Mouse (Mus musculus): ENCODE measurements around the gene Acy3.
"Not testable (repeated sequence)": the region's sequence is repeated elsewhere in the genome, so short reads cannot be mapped to it uniquely, and the experiment has no call there.

Gene Acy3

GRCm38 (mm10) chr19:3986334-3986733 is at the start of gene Acy3:
Acy3 (plus strand) TSS chr19:3986570.
- peak; percentile 35 for DNase-seq (ENCODE audit: low read depth, low spot score)

GRCm38 (mm10) chr19:3942315-3942714 is 44.1 kb upstream of the Acy3 start:
- no peak for DNase-seq (ENCODE audit: low read depth, low spot score)

- DNase-seq (ENCODE audit: low read depth, low spot score): no peak
Measured at GRCm38 (mm10) chr19:3942986-3943735, 43.2 kb upstream of the Acy3 start.

- DNase-seq (ENCODE audit: low read depth, low spot score): no peak
Measured at GRCm38 (mm10) chr19:3945872-3946564, 40.4 kb upstream of the Acy3 start.

GRCm38 (mm10) chr19:3946715-3947114 is 39.7 kb upstream of the Acy3 start:
- peak; percentile 59 for DNase-seq (ENCODE audit: low read depth, low spot score)

GRCm38 (mm10) chr19:3947813-3948212 is 38.6 kb upstream of the Acy3 start:
- DNase-seq (ENCODE audit: low read depth, low spot score): no peak

- no peak for DNase-seq (ENCODE audit: low read depth, low spot score)
Measured at GRCm38 (mm10) chr19:3948546-3948945, 37.8 kb upstream of the Acy3 start.

- DNase-seq (ENCODE audit: low read depth, low spot score): no peak
Measured at GRCm38 (mm10) chr19:3950331-3950730, 36.0 kb upstream of the Acy3 start.

- no peak for DNase-seq (ENCODE audit: low read depth, low spot score)
Measured at GRCm38 (mm10) chr19:3951461-3951860, 34.9 kb upstream of the Acy3 start.

GRCm38 (mm10) chr19:3952099-3952498 is 34.3 kb upstream of the Acy3 start:
- DNase-seq (ENCODE audit: low read depth, low spot score): no peak

- DNase-seq (ENCODE audit: low read depth, low spot score): no peak
Measured at GRCm38 (mm10) chr19:3955033-3955432, 31.3 kb upstream of the Acy3 start.

GRCm38 (mm10) chr19:3955804-3956203 is 30.6 kb upstream of the Acy3 start:
- DNase-seq (ENCODE audit: low read depth, low spot score): no peak

GRCm38 (mm10) chr19:3957296-3958036 is 28.9 kb upstream of the Acy3 start:
- not testable (repeated sequence) for DNase-seq (ENCODE audit: low read depth, low spot score)

GRCm38 (mm10) chr19:3958470-3958869 is 27.9 kb upstream of the Acy3 start, which contains the start of gene Aldh3b3:
Aldh3b3 (plus strand) TSS chr19:3958645.
- DNase-seq (ENCODE audit: low read depth, low spot score): no peak

- DNase-seq (ENCODE audit: low read depth, low spot score): no peak
Measured at GRCm38 (mm10) chr19:3959030-3959429, 27.3 kb upstream of the Acy3 start.

GRCm38 (mm10) chr19:3960211-3960610 is 26.2 kb upstream of the Acy3 start:
- no peak for DNase-seq (ENCODE audit: low read depth, low spot score)

- not testable (repeated sequence) for DNase-seq (ENCODE audit: low read depth, low spot score)
Measured at GRCm38 (mm10) chr19:3961805-3962204, 24.6 kb upstream of the Acy3 start.

GRCm38 (mm10) chr19:3962469-3962868 is 23.9 kb upstream of the Acy3 start:
- no peak for DNase-seq (ENCODE audit: low read depth, low spot score)

GRCm38 (mm10) chr19:3964030-3964429 is 22.3 kb upstream of the Acy3 start:
- no peak for DNase-seq (ENCODE audit: low read depth, low spot score)

- DNase-seq (ENCODE audit: low read depth, low spot score): no peak
Measured at GRCm38 (mm10) chr19:3966330-3967075, 19.9 kb upstream of the Acy3 start.

GRCm38 (mm10) chr19:3967258-3967657 is 19.1 kb upstream of the Acy3 start:
- DNase-seq (ENCODE audit: low read depth, low spot score): no peak

- peak; percentile 41 for DNase-seq (ENCODE audit: low read depth, low spot score)
Measured at GRCm38 (mm10) chr19:3972229-3972628, 14.1 kb upstream of the Acy3 start, which contains the start of gene Aldh3b2. Aldh3b2 (plus strand) TSS chr19:3972328.

Data from forelimb bud, embryonic 11.5 days (tissue).